Mouse (Mus musculus) cerebellum, adult (tissue): ENCODE measurements around the gene Fam126a.

ENCODE experiments used
- ATAC-seq: cut with Nextera tagmentation; 2 replicates; pipeline ENCODE4 v1.9.2; 2017; ENCODE audit warnings: mild to moderate bottlenecking, moderate library complexity, mixed read lengths; ENCODE audit not compliant: insufficient number of reproducible peaks, low FRiP score, low TSS enrichment

Fam126a gene

GRCm38 (mm10) chr5:23994929-23995328, 35.6 kb downstream of the Fam126a start:
- no peak for ATAC-seq

- ATAC-seq, result no peak
These were observed 36.3 kb downstream of the Fam126a start for GRCm38 (mm10) chr5:23994231-23994630.

- ATAC-seq, result no peak
These were observed 37.0 kb downstream of the Fam126a start for GRCm38 (mm10) chr5:23993553-23993894.

GRCm38 (mm10) chr5:23992876-23993552, 37.5 kb downstream of the Fam126a start:
- no peak for ATAC-seq

- ATAC-seq, result no peak
These were observed 40.5 kb downstream of the Fam126a start for GRCm38 (mm10) chr5:23990001-23990400.

- ATAC-seq, result no peak
These were observed 42.7 kb downstream of the Fam126a start for GRCm38 (mm10) chr5:23987792-23988191.

- no peak for ATAC-seq
These were observed 48.4 kb downstream of the Fam126a start for GRCm38 (mm10) chr5:23982081-23982480.

DNA sequence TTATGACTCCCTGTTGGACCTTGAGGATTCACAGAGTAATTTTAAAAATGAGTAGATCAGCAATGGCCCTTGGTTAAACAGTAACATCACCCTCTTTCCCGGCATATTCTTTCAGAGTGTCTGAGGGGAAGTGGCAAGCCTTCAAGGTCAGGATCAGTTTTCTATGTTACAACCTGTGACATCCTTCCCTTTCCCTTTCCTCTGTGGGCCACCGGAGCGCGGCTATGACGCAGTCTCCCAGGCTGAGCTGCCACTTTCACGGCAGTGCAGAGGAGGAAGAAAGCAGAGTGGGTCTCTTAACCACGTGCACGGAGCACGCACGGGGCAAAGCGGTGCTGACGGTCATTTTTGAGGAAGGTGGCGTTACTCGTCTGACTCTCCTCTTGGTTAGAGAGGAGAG, 52.0 kb downstream of the Fam126a start:
- no peak for ATAC-seq

GRCm38 (mm10) chr5:23974994-23975575, 55.4 kb downstream of the Fam126a start:
- no peak for ATAC-seq

DNA sequence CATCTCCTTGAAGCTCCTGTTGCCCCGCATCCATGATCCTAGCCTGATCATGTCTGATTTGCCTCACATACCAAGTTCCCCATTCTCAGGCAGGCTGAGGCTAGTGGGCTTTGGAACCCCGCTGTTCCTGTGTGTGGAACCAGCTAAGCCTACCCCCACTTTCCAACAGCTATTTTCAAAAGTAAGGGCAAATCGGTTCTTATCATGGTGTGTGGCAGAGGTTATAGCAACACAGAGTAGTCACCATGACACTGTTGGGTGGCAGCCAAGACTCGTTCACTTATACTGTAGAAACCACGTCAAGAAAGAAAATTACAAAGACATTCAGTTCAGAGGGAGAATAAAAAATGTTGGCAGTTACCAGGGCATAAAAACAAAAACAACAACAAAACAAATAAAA, 62.8 kb downstream of the Fam126a start:
- no peak for ATAC-seq

- no peak for ATAC-seq
These were observed 65.8 kb downstream of the Fam126a start for GRCm38 (mm10) chr5:23964599-23965165.

DNA sequence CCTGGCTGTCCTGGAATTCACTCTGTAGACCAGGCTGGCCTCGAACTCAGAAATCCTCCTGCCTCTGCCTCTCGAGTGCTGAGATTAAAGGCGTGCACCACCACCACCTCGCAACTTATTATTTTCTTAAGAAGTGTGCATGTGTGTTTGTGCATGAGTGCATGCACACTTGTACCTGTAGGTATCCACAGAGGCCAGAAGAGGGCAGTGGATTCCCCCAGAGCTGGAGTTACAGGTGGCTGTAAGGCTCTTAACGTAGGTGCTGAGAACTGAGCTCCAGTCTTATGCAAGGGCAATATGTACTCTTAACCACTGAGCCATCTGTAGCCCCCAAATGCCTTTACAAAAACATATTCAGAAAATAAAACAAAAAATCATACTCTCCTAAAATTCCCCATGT, 77.4 kb downstream of the Fam126a start:
- ATAC-seq, result no peak

- ATAC-seq, result no peak
These were observed 82.4 kb downstream of the Fam126a start for GRCm38 (mm10) chr5:23948071-23948470.

DNA sequence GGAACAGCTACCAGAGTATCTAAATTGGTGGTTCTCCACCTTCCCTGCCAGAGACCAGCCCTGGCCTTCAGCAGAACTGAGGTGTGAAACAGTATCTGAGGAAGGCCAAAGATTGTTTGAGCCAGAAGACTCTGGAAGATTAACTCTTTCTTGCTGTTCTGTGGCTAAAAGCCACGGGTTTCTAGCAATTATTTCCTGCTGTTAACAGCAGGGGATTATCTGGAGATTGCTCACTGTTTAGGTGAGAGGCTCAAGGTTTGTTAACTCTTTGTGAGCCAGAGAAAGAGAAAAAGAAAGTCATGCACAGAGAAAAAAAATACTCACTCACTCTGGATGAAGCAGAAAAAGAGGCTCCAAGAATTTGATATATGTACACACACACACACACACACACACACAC, 85.4 kb downstream of the Fam126a start:
- no peak for ATAC-seq

DNA sequence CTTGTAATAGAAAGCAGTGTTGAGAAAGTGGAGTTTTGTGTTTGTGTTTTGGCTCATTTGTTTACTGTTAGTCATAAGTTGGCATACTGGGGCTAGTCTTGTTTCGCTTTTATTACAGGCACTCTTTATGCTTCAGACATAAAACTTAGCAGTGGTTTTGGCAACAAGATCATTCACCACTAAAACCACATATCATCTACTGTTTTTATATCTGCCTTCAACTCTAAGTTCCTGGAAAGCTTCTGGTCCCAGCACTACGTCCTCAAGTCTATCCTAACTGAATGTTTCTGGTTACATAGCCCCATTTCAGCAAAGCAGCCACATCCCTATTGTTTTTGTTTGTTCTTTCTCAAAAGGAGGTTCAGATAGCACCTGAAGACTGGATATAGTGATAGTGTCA, 87.0 kb downstream of the Fam126a start:
- ATAC-seq, result no peak

GRCm38 (mm10) chr5:23923481-23924165, 106.9 kb downstream of the Fam126a start:
- no peak for ATAC-seq

GRCm38 (mm10) chr5:23922516-23923291, 107.8 kb downstream of the Fam126a start:
- no peak for ATAC-seq

- no peak for ATAC-seq
These were observed 109.2 kb downstream of the Fam126a start for GRCm38 (mm10) chr5:23921316-23921715.

DNA sequence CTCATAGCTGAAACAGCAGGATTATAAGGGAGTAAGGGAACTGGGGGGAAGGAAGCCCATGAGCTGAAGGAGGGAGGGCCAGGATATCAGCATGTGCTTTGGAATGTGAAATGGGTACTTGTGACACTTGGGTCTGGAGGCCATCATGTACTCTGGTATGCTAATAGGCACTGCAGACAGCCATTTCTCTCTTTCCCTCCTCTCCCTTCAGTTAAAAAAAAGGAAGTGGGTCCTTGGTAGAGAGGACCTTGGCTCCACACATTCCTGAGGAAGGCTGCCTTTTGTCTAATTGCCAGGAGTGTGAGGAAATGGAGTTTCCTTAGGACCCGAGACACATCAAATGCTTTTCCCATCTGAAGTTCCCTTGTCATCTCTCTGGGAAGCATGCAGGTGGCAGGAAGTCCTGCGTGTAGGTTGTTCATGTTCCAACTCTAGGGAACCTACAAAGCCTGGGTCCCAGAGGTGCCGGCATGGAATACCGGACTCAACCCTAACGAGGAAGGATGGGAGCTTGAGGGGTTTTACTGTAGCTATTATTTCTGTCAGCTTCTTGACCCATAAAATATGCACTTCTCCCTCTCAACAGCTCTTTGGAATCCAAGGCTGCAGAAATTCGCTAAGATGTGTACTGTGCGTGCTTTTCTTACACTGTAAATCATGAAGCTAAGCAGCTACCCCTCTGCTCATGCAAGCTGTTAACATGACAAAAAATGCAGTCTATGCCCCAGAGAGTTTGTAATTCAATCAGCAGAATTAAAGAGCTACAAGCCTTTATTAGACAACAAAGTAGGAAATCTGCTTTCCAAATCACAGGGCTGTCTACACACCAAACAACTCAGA, 110.4 kb downstream of the Fam126a start:
- ATAC-seq, result no peak

- no peak for ATAC-seq
These were observed 113.2 kb downstream of the Fam126a start for GRCm38 (mm10) chr5:23917301-23917700.
